Mouse (Mus musculus) cerebellum, postnatal 10 days (tissue): ENCODE measurements around the gene Hinfp.
A peak's percentile ranks its signal among the peaks of the same experiment; 100 is the strongest.

ENCODE experiments used
- DNase-seq, 2 experiments: peaks; one replicate each; pipeline ENCODE4 v3.0.0; 2021; ENCODE audit warnings: mixed read lengths in 2 of 2

Hinfp gene

DNA sequence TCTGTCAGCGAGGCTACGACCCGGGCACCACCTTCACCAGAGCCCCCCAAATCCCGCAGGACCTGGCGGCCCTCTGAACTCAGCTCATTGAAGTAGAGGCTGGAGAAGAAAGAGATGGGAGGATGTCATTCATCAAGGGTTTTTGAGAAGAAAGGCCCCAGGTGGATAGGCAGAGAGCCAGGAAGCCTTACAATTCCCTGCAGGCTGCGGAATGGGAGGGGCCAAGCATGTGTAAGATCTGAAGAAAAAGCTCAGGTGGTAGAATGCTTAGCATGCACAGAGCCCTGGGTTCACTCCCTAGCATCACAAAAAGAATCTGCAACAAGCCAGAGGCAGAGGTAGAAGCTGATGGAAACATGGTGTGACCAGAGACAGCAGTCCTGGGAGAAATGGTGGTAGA is 52.0 kb downstream of the Hinfp start:
- no peak for DNase-seq

DNA sequence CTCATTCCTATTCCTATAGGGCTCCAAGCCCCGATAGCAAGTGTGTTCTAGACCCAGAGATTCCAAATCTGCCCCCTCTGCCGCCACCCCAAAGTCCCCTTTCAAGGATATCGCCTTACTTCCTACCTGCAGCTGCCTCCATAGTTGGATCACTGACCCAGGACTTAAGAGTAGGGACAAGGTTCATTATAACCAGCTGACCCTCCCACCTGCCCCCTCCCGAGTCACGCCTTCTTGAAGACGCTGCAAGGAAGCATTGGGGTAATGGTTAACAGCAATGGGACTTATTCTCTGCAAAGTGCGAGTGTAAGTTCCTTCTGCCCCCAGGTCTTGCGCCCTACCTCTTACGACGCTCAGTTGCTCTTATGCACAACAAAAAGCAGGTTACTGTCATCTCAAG is 54.2 kb downstream of the Hinfp start, which contains the start of gene Pdzd3:
Gene Pdzd3 (minus strand): TSS at position 158 of the 400 bp plus-strand sequence.
- DNase-seq = no peak

DNA sequence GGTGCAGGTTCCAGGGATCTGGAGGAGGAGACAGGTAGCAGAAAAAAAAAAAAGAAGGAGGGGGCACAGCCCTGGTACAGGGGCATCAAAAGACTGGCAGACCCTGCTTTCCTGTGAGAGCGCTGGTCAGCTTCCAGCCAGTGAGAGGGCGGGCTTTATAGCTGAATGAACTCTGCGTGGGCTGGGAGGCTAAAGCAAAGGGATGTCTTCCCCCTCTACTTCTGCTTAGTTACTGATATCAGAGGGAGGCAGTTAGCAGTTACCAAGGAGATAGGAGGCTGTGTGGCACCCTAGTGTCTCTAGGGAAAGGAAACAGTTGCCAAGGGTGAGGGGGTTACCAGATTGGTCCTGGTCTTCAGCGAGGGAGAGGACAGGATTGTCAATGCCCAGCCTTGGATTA is 55.0 kb downstream of the Hinfp start:
- DNase-seq = peak; percentile 38 to 46

- peak; percentile 53 to 69 for DNase-seq
Measured at GRCm38 (mm10) chr9:44249181-44250146, 56.0 kb downstream of the Hinfp start.

DNA sequence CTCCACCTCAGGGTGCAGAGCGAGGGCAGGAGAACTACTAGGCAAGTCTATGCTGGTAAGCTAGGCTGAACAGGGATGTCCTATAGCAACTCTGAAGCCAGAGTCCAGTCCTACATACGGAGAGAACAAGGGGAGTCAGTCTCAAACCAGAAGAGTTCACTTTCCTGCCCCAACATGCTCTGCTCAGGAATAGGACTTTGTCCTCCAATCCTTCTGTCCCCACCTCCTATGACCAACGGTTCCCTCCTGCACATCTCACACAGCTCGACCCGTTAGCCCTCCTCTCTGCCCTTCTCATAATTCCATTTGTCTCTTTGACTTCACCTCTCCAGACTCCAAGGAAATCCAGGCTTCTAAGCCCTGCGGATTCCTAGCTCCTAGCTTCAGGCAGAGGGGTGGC is 57.6 kb downstream of the Hinfp start:
- DNase-seq = no peak

GRCm38 (mm10) chr9:44243621-44244020 is 61.9 kb downstream of the Hinfp start:
- no peak for DNase-seq
